Mouse (Mus musculus): ENCODE measurements around the gene Fto. TPM values are rescaled to one million over a fixed set of nuclear protein-coding genes. Genes with fewer than 3 reads are reported as not detected.

The Fto gene
- polyA plus RNA-seq, 2 experiments = 10.0 to 15.6 TPM

DNA sequence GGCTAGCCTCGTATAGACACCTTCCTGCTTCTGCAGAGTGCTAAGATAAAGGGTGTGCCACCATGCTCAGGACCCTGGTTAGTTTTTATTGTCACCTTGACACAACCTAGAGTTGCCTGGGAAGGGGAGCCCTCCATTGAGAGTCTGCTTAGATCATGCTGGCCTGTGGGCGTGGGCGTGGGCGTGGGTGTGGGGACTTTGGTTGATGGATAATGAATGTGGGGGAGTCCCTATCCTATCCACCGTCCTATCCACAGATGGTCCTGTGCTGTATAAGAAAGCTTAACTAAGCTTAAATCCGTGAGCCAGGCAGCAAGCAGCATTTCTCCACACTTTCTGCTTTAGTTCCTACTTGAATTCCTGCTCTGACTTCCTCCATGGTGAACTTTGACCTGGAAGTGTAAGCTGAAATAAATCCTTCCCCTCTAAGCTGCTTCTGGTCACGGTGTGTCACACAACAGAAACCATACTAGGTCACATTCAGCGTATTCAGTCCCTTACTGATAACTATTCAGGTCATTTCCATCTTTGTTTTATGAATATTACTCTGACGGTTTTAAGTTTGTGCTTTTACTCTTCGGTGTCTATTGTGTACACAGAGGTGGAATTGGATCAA lies 112.0 kb downstream of the Fto start:
- peaks cover 0 to 6% of the 10 kb centered on the region in 2 experiments; a peak in 1 of 4 replicates for H3K4me1 ChIP-seq (replicated peaks; ENCODE audit: control insufficient read depth in 2 of 2, insufficient read depth in 2 of 2, low read length in 1 of 2)
- 68% methylated on average over 10 of the region's 10 CpGs for WGBS (ENCODE audit: insufficient replicate concordance)
- no peak for DNase-seq (ENCODE audit: low read depth in 3 of 3, low spot score in 3 of 3)
- H3K27ac ChIP-seq = no peak overlapping the region
- H3K4me2 ChIP-seq (ENCODE audit: low read depth) = no peak overlapping the region
- ATAC-seq (ENCODE audit: insufficient read depth) = no peak
- TF ChIP-seq EP300 (IDR thresholded peaks at IDR 0.05; ENCODE audit: low read depth) (no peak), CTCF (IDR thresholded peaks at IDR 0.05; ENCODE audit: low read depth) (no peak)
- H3K4me3 ChIP-seq (ENCODE audit: insufficient read depth in 1 of 2, low read depth in 2 of 2, low read length in 2 of 2) = no peak overlapping the region
- no peak overlapping the region for H3K9ac ChIP-seq (replicated peaks)
- H3K9me3 ChIP-seq (ENCODE audit: control insufficient read depth, low read length) = no peaks in the 10 kb centered on the region
- no peaks in the 10 kb centered on the region for H3K27me3 ChIP-seq (ENCODE audit: control insufficient read depth, insufficient read depth, low read length)
- H3K36me3 ChIP-seq (replicated peaks; ENCODE audit: control insufficient read depth, insufficient read depth, low read depth) = no peaks in the 10 kb centered on the region

DNA sequence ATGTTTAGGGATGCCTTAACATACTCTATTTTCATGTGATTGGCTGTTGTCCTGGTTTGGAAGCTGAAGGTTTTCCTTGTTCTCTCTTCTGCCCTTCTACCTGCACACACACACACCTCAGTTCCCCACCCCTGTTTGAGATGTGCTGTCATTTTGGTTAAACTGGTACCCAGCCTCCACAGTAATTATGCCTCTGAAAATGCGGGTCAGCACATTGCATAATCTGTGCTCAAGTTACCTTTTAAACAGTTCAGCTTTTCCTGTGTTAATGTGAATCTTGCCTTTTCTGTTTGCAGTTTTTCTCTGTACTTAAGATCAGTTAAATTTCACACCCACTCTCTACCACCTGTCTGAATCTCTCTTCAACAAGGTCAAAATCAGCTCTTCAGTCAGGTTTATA lies 113.2 kb downstream of the Fto start:
- no peak overlapping the region for H3K9ac ChIP-seq (replicated peaks)
- no peak overlapping the region for H3K4me2 ChIP-seq (ENCODE audit: low read depth)
- no peak for DNase-seq (ENCODE audit: low read depth in 3 of 3, low spot score in 3 of 3)
- H3K27me3 ChIP-seq (ENCODE audit: control insufficient read depth, insufficient read depth, low read length) = no peaks in the 10 kb centered on the region
- H3K36me3 ChIP-seq (replicated peaks; ENCODE audit: control insufficient read depth, insufficient read depth, low read depth) = no peaks in the 10 kb centered on the region
- peaks cover 0 to 6% of the 10 kb centered on the region in 2 experiments; a peak in 1 of 4 replicates for H3K4me1 ChIP-seq (replicated peaks; ENCODE audit: control insufficient read depth in 2 of 2, insufficient read depth in 2 of 2, low read length in 1 of 2)
- no peaks in the 10 kb centered on the region for H3K9me3 ChIP-seq (ENCODE audit: control insufficient read depth, low read length)
- no peak for ATAC-seq (ENCODE audit: insufficient read depth)
- H3K4me3 ChIP-seq (ENCODE audit: insufficient read depth in 1 of 2, low read depth in 2 of 2, low read length in 2 of 2) = no peak overlapping the region
- H3K27ac ChIP-seq = no peak overlapping the region
- 52% methylated on average over 1 of the region's 1 CpGs for WGBS (ENCODE audit: insufficient replicate concordance)
- TF ChIP-seq EP300 (IDR thresholded peaks at IDR 0.05; ENCODE audit: low read depth) (no peak), CTCF (IDR thresholded peaks at IDR 0.05; ENCODE audit: low read depth) (no peak)

DNA sequence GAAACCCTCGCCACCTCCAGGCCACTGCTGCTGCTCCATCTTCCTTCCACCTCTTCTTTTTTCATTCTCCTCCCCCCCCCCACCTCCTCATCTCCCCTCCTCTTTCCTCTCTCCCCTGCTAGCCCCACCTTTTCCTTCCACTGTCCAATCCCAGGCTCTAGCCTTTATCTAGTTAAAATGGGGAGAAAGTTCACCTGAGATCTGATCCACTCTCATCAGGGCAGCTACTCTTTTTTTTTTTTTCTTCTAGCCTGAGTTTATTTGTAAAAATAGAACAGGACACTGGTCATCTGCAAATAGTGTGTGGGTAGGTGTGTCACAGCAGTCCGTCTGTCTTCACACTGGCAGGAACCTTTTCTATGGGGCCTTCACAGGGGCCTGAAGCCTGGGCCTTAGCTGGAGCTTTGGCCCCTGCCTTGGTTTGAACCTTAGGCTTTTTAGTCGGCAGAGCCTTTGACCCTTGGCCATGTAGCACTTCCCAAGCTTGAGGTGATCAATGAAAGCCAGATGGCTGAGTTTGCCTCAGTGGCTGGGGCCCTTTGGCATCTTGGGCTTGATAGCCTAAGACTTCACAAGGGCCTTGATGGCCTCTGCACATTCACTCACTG lies 117.1 kb downstream of the Fto start:
- peaks cover 0 to 3% of the 10 kb centered on the region in 2 experiments; a peak in 1 of 4 replicates for H3K4me1 ChIP-seq (replicated peaks; ENCODE audit: control insufficient read depth in 2 of 2, insufficient read depth in 2 of 2, low read length in 1 of 2)
- H3K4me3 ChIP-seq (ENCODE audit: insufficient read depth in 1 of 2, low read depth in 2 of 2, low read length in 2 of 2) = no peak overlapping the region
- H3K9ac ChIP-seq (replicated peaks) = no peak overlapping the region
- 67% methylated on average over 3 of the region's 3 CpGs for WGBS (ENCODE audit: insufficient replicate concordance)
- no peaks in the 10 kb centered on the region for H3K36me3 ChIP-seq (replicated peaks; ENCODE audit: control insufficient read depth, insufficient read depth, low read depth)
- H3K27ac ChIP-seq = no peak overlapping the region
- no peak for DNase-seq (ENCODE audit: low read depth in 3 of 3, low spot score in 3 of 3)
- no peak for ATAC-seq (ENCODE audit: insufficient read depth)
- H3K4me2 ChIP-seq (ENCODE audit: low read depth) = no peak overlapping the region
- no peaks in the 10 kb centered on the region; the same call in 1 of the 2 replicates for H3K9me3 ChIP-seq (ENCODE audit: control insufficient read depth, low read length)
- H3K27me3 ChIP-seq (ENCODE audit: control insufficient read depth, insufficient read depth, low read length) = no peaks in the 10 kb centered on the region
- no peak for TF ChIP-seq EP300 (IDR thresholded peaks at IDR 0.05; ENCODE audit: low read depth)
- TF ChIP-seq CTCF (IDR thresholded peaks at IDR 0.05; ENCODE audit: low read depth) = no peak

DNA sequence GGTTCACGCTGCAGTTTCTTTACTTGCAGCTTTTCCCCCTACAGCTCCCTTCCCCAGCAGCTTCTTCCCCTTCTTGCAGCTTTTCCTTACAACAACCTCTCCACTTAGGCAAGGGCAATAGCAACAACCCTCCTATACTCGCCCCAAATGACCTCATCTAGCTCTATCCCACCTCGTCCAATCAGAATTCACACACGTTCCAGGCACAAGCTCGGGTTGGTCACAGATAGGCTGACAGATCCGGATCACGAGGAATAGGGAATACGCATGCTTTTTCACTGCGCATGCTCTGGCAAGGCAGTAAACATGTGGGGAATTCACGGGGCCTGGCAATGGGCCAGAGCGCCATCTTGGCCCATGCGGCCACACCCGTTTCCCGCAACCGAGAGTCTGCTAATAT lies 122.7 kb downstream of the Fto start:
- no peak overlapping the region for H3K4me2 ChIP-seq (ENCODE audit: low read depth)

DNA sequence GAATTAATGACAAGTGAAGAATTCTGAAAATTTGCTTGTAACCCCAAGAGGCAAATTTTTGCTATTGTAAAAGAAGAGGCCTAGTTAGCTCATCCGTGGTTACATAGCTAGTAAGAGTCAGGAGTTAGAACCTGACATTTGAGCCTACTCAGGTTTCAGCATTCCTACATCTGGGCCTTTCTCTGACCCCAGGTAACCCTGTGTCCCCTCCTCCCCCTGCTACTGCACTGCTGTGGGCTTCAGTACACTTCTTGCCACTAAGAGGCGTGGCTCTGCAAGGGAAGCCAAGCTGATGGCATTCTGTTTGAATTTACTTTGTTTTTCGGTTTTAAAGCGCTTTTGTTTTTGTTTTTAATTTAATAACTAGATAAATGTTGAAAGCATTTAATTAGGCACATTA lies 130.6 kb downstream of the Fto start:
- Histone ChIP-seq H3K36me3 (replicated peaks; ENCODE audit: control insufficient read depth, insufficient read depth, low read depth) (no peaks in the 10 kb centered on the region), H3K4me1 (replicated peaks; ENCODE audit: control insufficient read depth in 2 of 2, insufficient read depth in 2 of 2, low read length in 1 of 2) (peaks cover 0 to 3% of the 10 kb centered on the region in 2 experiments; a peak in 1 of 4 replicates), H3K4me2 (ENCODE audit: low read depth) (no peak overlapping the region), H3K27ac (no peak overlapping the region), H3K27me3 (ENCODE audit: control insufficient read depth, insufficient read depth, low read length) (no peaks in the 10 kb centered on the region), H3K4me3 (ENCODE audit: insufficient read depth in 1 of 2, low read depth in 2 of 2, low read length in 2 of 2) (no peak overlapping the region), H3K9ac (replicated peaks) (no peak overlapping the region), H3K9me3 (ENCODE audit: control insufficient read depth, low read length) (no peaks in the 10 kb centered on the region)
- TF ChIP-seq EP300 (IDR thresholded peaks at IDR 0.05; ENCODE audit: low read depth) (no peak), CTCF (IDR thresholded peaks at IDR 0.05; ENCODE audit: low read depth) (no peak)
- 73% methylated on average over 4 of the region's 4 CpGs for WGBS (ENCODE audit: insufficient replicate concordance)
- no peak for ATAC-seq (ENCODE audit: insufficient read depth)
- no peak for DNase-seq (ENCODE audit: low read depth in 3 of 3, low spot score in 3 of 3)

More for the DNA sequence above, 122.7 kb downstream of the Fto start:
- TF ChIP-seq CTCF (IDR thresholded peaks at IDR 0.05; ENCODE audit: low read depth) = no peak
- TF ChIP-seq EP300 (IDR thresholded peaks at IDR 0.05; ENCODE audit: low read depth) = no peak
- Histone ChIP-seq H3K9ac (replicated peaks) (no peak overlapping the region), H3K27ac (no peak overlapping the region), H3K4me1 (replicated peaks; ENCODE audit: control insufficient read depth in 2 of 2, insufficient read depth in 2 of 2, low read length in 1 of 2) (peaks cover 0 to 2% of the 10 kb centered on the region in 2 experiments; a peak in 1 of 4 replicates), H3K27me3 (ENCODE audit: control insufficient read depth, insufficient read depth, low read length) (no peaks in the 10 kb centered on the region), H3K9me3 (ENCODE audit: control insufficient read depth, low read length) (no peaks in the 10 kb centered on the region; the same call in 1 of the 2 replicates), H3K4me3 (ENCODE audit: insufficient read depth in 1 of 2, low read depth in 2 of 2, low read length in 2 of 2) (no peak overlapping the region), H3K36me3 (replicated peaks; ENCODE audit: control insufficient read depth, insufficient read depth, low read depth) (no peaks in the 10 kb centered on the region)
- DNase-seq (ENCODE audit: low read depth in 3 of 3, low spot score in 3 of 3) (no peak), ATAC-seq (ENCODE audit: insufficient read depth) (no peak)
- WGBS (ENCODE audit: insufficient replicate concordance) = 82% methylated on average over 15 of the region's 15 CpGs

All from liver, embryonic 14.5 days (tissue).